Mouse (Mus musculus): Measurements from ENCODE around the gene Klhl25. TPM values are rescaled to one million over a fixed set of nuclear protein-coding genes. Genes with fewer than 3 reads are reported as not detected.
A peak's percentile ranks its signal among the peaks of the same experiment; 100 is the strongest.
"Not testable (repeated sequence)": the region's sequence is repeated elsewhere in the genome, so short reads cannot be mapped to it uniquely, and the experiment has no call there.

Gene Klhl25
- polyA plus RNA-seq, 1 experiment from 2014 or later = 13.5 TPM

DNA sequence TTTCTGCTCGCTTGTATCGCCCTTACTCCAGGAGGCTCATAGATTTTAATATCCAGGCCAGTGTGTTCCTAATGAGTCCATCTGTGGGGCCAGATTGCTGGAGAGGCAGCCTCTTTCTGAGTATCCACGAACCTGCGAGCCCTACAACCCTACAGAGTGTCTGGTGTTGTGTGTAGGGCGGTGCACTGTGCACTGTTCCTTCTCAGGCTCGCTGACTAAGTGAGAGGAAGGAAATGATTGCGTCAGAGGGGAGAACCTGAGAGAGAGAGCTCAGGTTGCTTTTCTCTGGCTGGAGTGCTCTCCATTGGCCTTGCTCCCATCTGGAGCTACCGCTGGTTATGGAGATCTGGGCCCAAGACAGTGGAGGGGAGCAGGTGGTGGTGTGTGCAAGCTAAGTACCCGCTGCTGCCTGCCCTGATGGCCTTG is 11.7 kb downstream of the Klhl25 start:
- no peak for DNase-seq
- Histone ChIP-seq H3K4me3 (ENCODE audit: low read depth, low read length) (no peak overlapping the region), H3K4me1 (ENCODE audit: insufficient read depth) (peaks cover 62% of the 10 kb centered on the region), H3K9me3 (ENCODE audit: low read length) (no peaks in the 10 kb centered on the region; the same call in 1 of the 2 replicates), H3K4me2 (ENCODE audit: low read depth, low read length) (no peak overlapping the region), H3K36me3 (replicated peaks; ENCODE audit: insufficient read depth, low read length) (peaks cover 18% of the 10 kb centered on the region), H3K27ac (ENCODE audit: low read depth) (peak overlapping the region; percentile 29; the same call in 1 of the 2 replicates), H3K9ac (replicated peaks) (no peak overlapping the region), H3K27me3 (ENCODE audit: insufficient read depth, low read length) (no peaks in the 10 kb centered on the region)
- ATAC-seq = no peak
- TF ChIP-seq EP300 (IDR thresholded peaks at IDR 0.05; ENCODE audit: low read depth) (no peak), CTCF (IDR thresholded peaks at IDR 0.05; ENCODE audit: low read depth) (no peak)
- WGBS (ENCODE audit: insufficient replicate concordance) = 67% methylated on average over 9 of the region's 9 CpGs

DNA sequence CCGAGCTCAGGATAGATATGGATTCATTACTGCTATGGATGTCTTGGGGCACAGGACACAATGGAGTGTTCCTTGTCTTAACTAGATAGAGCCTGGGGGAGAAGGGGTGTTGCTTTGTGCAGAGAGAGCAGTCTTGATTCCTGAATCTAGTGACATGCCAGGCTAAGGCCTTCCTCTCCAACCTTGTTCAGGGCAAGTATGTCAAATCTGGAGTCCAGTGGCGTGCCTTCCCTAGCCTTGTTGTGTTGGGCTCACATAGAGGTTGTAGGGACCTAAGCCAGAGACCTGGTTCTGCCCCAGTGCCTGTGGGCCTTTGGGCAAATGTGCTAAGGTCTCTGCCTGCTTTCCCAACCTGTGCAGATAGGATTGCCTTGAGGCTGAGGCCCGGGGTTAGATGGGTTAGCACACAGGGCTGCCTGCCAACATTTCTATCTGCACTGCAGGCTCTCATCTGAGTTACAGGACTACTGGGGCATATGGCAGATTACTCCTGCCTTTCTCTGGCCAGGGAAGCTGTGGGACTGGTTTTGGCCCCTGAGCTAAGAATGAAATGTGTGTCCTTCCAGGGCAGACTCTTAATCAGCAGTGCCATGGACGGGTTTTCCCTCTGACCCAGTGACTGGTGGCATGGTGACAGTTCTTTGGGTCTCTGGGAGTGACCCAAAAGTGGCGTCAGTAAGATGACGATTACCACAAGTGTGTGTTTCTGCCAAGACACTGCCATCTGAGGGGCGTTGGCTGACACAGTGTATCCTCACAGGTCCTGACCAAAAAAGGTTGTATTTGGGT is 13.7 kb downstream of the Klhl25 start:
- H3K9ac ChIP-seq (replicated peaks); DNase-seq; H3K4me2 ChIP-seq (ENCODE audit: low read depth, low read length); H3K9me3 ChIP-seq (ENCODE audit: low read length); H3K4me3 ChIP-seq (ENCODE audit: low read depth, low read length); H3K27me3 ChIP-seq (ENCODE audit: insufficient read depth, low read length): not testable (repeated sequence)
- Histone ChIP-seq H3K27ac (ENCODE audit: low read depth) (peak overlapping the region; percentile 55; the same call in 1 of the 2 replicates), H3K4me1 (ENCODE audit: insufficient read depth) (peaks cover 48% of the 10 kb centered on the region), H3K36me3 (replicated peaks; ENCODE audit: insufficient read depth, low read length) (peaks cover 37% of the 10 kb centered on the region)
- ATAC-seq = peak; percentile 51
- 85% methylated on average over 5 of the region's 7 CpGs for WGBS (ENCODE audit: insufficient replicate concordance)

DNA sequence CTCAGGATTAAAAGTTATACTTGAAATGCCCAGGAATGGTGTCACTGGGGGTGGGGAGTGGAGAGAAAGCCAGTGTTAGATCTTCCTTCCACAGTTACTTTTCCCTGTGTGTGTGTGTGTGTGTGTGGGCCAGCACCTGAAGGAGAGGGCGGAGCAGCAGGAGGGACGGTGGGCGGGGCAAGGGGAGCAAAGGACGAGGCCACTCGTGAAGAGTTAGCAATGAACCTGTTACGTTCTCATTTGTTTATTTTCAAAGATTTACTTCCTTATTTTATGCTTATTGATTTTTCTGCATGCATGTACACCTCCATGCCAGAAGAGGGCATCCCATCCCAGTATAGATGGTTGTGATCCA is 14.3 kb downstream of the Klhl25 start:
- H3K9me3 ChIP-seq (ENCODE audit: low read length); H3K4me3 ChIP-seq (ENCODE audit: low read depth, low read length); H3K27me3 ChIP-seq (ENCODE audit: insufficient read depth, low read length); DNase-seq; H3K9ac ChIP-seq (replicated peaks); H3K4me2 ChIP-seq (ENCODE audit: low read depth, low read length): not testable (repeated sequence)
- Histone ChIP-seq H3K4me1 (ENCODE audit: insufficient read depth) (peaks cover 48% of the 10 kb centered on the region), H3K27ac (ENCODE audit: low read depth) (peak overlapping the region; percentile 76; the same call in 1 of the 2 replicates), H3K36me3 (replicated peaks; ENCODE audit: insufficient read depth, low read length) (peaks cover 41% of the 10 kb centered on the region)
- WGBS (ENCODE audit: insufficient replicate concordance) = 77% methylated on average over 6 of the region's 6 CpGs
- 0 out of 2 replicates have a peak, but pooled peaks have one; percentile 27 for TF ChIP-seq CTCF (IDR thresholded peaks at IDR 0.05; ENCODE audit: low read depth)
- peak; percentile 2 for ATAC-seq

DNA sequence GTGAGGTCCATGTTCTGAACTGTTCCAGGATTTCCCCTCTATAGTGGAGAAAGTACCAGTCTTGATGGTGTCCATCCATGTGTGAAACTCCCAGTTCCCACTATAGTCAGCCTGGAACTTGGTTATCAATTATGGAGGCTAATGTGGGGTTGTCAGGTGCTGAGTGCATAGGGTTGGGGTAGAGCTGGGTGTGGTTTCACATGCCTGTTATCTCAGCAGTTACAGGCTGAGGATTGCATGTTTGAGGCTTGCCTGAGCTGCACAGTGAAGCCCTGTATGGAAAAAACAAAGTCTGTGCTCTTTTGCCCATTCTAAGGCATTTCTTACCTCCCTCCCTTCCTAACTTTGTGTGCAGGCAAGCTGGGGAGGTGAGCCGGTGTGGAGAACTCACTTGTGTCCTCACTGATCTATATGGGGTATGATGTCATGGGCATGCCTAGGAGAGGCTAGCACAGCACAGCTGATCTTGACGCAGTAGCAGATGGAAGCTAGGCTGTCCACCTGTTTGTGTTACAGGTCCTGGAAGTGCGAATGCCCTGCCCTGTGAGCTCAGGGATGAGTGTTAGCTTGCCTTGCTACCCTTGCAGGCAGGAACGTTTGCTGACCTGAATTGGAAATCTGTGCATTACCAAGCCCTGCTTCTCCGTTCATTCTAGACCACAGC is 15.3 kb downstream of the Klhl25 start:
- peak; percentile 72; the same call in 1 of the 2 replicates for TF ChIP-seq EP300 (IDR thresholded peaks at IDR 0.05; ENCODE audit: low read depth)
- peaks cover 48% of the 10 kb centered on the region for H3K4me1 ChIP-seq (ENCODE audit: insufficient read depth)
- H3K4me3 ChIP-seq (ENCODE audit: low read depth, low read length); H3K9me3 ChIP-seq (ENCODE audit: low read length); H3K27me3 ChIP-seq (ENCODE audit: insufficient read depth, low read length); DNase-seq; H3K9ac ChIP-seq (replicated peaks): not testable (repeated sequence)
- WGBS (ENCODE audit: insufficient replicate concordance) = 66% methylated on average over 5 of the region's 5 CpGs
- H3K36me3 ChIP-seq (replicated peaks; ENCODE audit: insufficient read depth, low read length) = peaks cover 41% of the 10 kb centered on the region
- H3K4me2 ChIP-seq (ENCODE audit: low read depth, low read length) = peak overlapping the region; percentile 29; the same call in 1 of the 2 replicates
- H3K27ac ChIP-seq (ENCODE audit: low read depth) = peak overlapping the region; percentile 76
- peak; percentile 86 for ATAC-seq

DNA sequence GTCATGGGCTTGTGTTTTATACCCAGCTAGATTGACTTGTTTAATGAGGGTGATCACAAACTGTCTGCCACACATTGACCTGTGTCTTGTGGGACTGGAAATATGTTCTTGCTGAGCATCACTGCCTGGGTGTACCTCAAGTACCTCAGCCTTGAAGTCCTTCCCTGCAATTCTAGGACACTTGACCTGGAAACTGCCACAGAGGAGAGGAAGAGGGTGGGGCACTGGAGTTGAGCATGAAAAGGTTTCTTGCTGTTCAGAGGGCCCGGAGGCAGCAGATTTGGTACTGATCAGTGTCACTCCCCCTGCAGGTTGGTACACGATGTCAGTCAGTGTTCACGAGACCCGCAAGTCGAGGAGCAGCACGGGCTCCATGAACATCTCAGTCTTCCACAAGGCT is 16.9 kb downstream of the Klhl25 start:
- peaks cover 42% of the 10 kb centered on the region for H3K4me1 ChIP-seq (ENCODE audit: insufficient read depth)
- no peak for TF ChIP-seq CTCF (IDR thresholded peaks at IDR 0.05; ENCODE audit: low read depth)
- no peak for TF ChIP-seq EP300 (IDR thresholded peaks at IDR 0.05; ENCODE audit: low read depth)
- H3K4me3 ChIP-seq (ENCODE audit: low read depth, low read length) = no peak overlapping the region
- H3K27ac ChIP-seq (ENCODE audit: low read depth) = no peak overlapping the region
- H3K9ac ChIP-seq (replicated peaks) = no peak overlapping the region
- H3K9me3 ChIP-seq (ENCODE audit: low read length) = no peaks in the 10 kb centered on the region; the same call in 1 of the 2 replicates
- DNase-seq = no peak
- WGBS (ENCODE audit: insufficient replicate concordance) = 97% methylated on average over 6 of the region's 6 CpGs
- H3K36me3 ChIP-seq (replicated peaks; ENCODE audit: insufficient read depth, low read length) = peaks cover 48% of the 10 kb centered on the region
- no peak overlapping the region for H3K4me2 ChIP-seq (ENCODE audit: low read depth, low read length)
- ATAC-seq = no peak
- H3K27me3 ChIP-seq (ENCODE audit: insufficient read depth, low read length) = no peaks in the 10 kb centered on the region

DNA sequence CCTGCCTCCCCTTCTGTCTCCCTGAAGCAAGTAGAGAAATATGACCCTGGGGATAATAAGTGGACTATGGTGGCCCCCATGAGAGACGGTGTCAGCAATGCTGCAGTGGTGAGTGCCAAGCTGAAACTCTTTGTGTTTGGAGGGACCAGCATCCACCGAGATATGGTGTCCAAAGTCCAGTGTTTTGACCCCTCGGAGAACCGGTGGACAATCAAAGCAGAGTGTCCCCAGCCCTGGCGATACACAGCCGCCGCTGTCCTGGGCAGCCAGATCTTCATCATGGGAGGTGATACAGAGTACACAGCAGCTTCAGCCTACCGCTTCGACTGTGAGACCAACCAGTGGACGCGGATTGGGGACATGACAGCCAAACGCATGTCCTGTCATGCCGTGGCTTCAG is 18.4 kb downstream of the Klhl25 start:
- ATAC-seq (peak; percentile 56), DNase-seq (no peak)
- Histone ChIP-seq H3K36me3 (replicated peaks; ENCODE audit: insufficient read depth, low read length) (peaks cover 53% of the 10 kb centered on the region), H3K4me3 (ENCODE audit: low read depth, low read length) (no peak overlapping the region), H3K4me1 (ENCODE audit: insufficient read depth) (peaks cover 34% of the 10 kb centered on the region), H3K9ac (replicated peaks) (no peak overlapping the region), H3K4me2 (ENCODE audit: low read depth, low read length) (peak overlapping the region; percentile 45; the same call in 1 of the 2 replicates), H3K27me3 (ENCODE audit: insufficient read depth, low read length) (no peaks in the 10 kb centered on the region), H3K9me3 (ENCODE audit: low read length) (no peaks in the 10 kb centered on the region; the same call in 1 of the 2 replicates), H3K27ac (ENCODE audit: low read depth) (peak overlapping the region; percentile 55)
- 76% methylated on average over 13 of the region's 13 CpGs for WGBS (ENCODE audit: insufficient replicate concordance)
- TF ChIP-seq EP300 (IDR thresholded peaks at IDR 0.05; ENCODE audit: low read depth) (no peak), CTCF (IDR thresholded peaks at IDR 0.05; ENCODE audit: low read depth) (no peak)
